Mouse (Mus musculus) kidney, adult 2 months (tissue): Measurements from ENCODE around the gene Ccdc103.

Experiments
- CTCF ChIP-seq: fragments of 200-500 bp; conservative IDR thresholded peaks from 2 replicates; pipeline ENCODE4 v1.5.1; 2011; ENCODE audit warnings: low read depth, mild to moderate bottlenecking, control low read depth, low read length, moderate library complexity, mixed read lengths; ENCODE audit not compliant: insufficient read depth, insufficient read length
- POLR2A ChIP-seq: fragments of 200-500 bp; IDR thresholded peaks from one replicate; pipeline ENCODE4 v1.6.1; 2011; ENCODE audit warnings: low read depth, low read length, control low read depth

GRCm38 (mm10) chr11:102902107-102902506, 21.1 kb downstream of the Ccdc103 start:
- TF ChIP-seq POLR2A = no peak
- no peak for TF ChIP-seq CTCF
